Mouse (Mus musculus) Patski (cell line): ENCODE data around the gene 1700003F12Rik. TPM values are rescaled to one million over a fixed set of nuclear protein-coding genes. Genes with fewer than 3 reads are reported as not detected.

Source experiments
- ATAC-seq: fragments of 100-300 bp; one replicate; pipeline ENCODE4 v1.8.0; 2021
- CTCF ChIA-PET: fragments of 350-600 bp; sonication (Branson Sonifier 250); formaldehyde crosslinking; loops from one replicate; lab custom pipeline; 2022; ENCODE audit warnings: inconsistent platforms; lab: Charles Lee
- POLR2A ChIA-PET: fragments of 350-600 bp; sonication (Branson Sonifier 250); formaldehyde crosslinking; loops from one replicate; lab custom pipeline; 2022; ENCODE audit warnings: antibody characterized with exemption, inconsistent platforms; lab: Charles Lee
- DNase-seq: peaks from one replicate; pipeline ENCODE4 v3.0.0-alpha.2; 2011; ENCODE audit warnings: low read depth, low spot score
- H3K27me3 ChIP-seq: fragments of 371-371 bp; one replicate; pipeline ENCODE4 v1.5.1; 2021
- CTCF ChIP-seq: fragments of 100-300 bp; IDR thresholded peaks from one replicate; pipeline ENCODE4 v1.5.1; 2021
- in situ Hi-C: fragments of 300-500 bp; cut with MboI; formaldehyde crosslinking; loops from 3 replicates; pipeline ENCODE4 v1.11.1; 2018; ENCODE audit warnings: low pct_unique_long_range_greater_than_20kb, mixed read lengths
- polyA plus RNA-seq: library from polyadenylated mRNA; unstranded; gene quantifications from one replicate; pipeline ENCODE4 v1.2.3, GENCODE M21; 2021

1700003F12Rik gene
- polyA plus RNA-seq, 1 experiment from 2014 or later = 0.35 TPM

- ATAC-seq = no peak
- in situ Hi-C loops = no loop called here
- DNase-seq = no peak
- ChIA-PET POLR2A (interaction anchor here (0.7 to 1.0 kb wide), 2 partner anchors 43 to 100 kb away, joined by 3 to 5 read pairs; no protein-coding TSS in a partner anchor), CTCF (interaction anchor here (0.8 to 1.1 kb wide), 2 partner anchors 8 to 15 kb away, joined by 3 read pairs; no protein-coding TSS in a partner anchor)
- no peak for TF ChIP-seq CTCF
- H3K27me3 ChIP-seq = no peaks in the 10 kb centered on the region
Measured at GRCm38 (mm10) chr2:154557184-154557832, 10.4 kb downstream of the 1700003F12Rik start.

DNA sequence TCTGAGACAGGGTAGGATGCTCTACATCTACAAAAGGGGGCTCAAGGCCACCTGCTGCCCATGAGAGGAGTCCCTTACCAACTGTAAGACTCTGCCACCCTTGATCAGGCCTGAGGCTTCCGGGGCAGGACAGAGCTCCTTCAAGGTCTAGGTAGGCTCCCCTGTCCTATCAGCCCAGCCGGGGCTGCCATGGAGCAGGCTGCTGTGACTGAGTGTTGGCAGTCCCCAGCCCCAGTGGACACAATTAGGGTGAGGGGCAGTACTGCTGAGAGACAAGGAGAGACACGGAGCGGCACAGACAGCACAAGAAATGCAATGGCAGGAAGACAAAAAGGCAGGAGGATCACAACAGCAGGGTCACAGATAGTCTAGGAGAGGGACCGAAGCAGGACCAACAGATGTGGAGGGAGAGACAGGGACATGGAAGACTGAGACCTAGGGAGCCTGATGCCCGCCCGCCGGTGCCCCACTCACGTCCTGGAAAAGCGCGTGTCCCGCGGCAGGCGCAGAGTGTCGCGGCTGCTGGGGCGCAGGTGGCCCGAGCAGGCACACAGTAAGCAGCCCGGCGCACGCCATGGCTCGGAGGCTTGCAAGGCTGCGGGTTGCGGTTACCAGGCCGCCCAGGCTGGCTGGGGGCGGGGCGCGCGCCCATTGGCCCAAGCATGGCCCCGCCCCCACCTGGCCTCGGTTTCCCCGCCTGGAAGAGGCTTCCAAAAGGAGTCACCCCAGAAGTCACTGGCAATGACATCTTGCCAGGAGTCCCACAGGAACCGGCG is 11.6 kb downstream of the 1700003F12Rik start, which contains the start of gene Necab3:
TSS of gene Necab3 (minus strand) at position 627 of the 776 bp plus-strand sequence.
- ChIA-PET CTCF (no interaction called here), POLR2A (no interaction called here)
- H3K27me3 ChIP-seq = no peaks in the 10 kb centered on the region
- no peak for DNase-seq
- ATAC-seq = no peak
- no peak for TF ChIP-seq CTCF
- in situ Hi-C loops = no loop called here

- ATAC-seq (no peak), DNase-seq (no peak)
- ChIA-PET CTCF (no interaction called here), POLR2A (no interaction called here)
- no peak for TF ChIP-seq CTCF
- in situ Hi-C loops = no loop called here
- H3K27me3 ChIP-seq = no peaks in the 10 kb centered on the region
Measured at GRCm38 (mm10) chr2:154563612-154564170, 16.8 kb downstream of the 1700003F12Rik start.

DNA sequence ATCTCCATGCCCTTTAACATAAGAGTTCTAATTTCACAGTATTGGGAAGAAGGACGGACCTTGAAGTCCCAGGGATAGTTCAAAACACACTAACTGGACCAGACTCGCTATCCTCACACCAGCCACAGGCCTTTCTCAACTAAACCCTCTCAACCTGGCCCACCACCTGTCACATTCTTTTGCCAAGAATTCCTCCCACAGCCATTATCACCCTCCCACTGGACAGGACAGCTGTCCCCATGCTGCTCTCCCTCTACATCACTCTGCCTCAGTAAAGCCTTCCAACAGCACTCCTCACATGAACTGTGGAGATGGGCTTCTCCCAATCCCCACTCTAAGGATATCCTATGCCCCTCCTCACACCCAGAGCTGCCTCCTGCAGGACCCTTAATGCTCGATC is 18.7 kb downstream of the 1700003F12Rik start:
- TF ChIP-seq CTCF = no peak
- no peaks in the 10 kb centered on the region for H3K27me3 ChIP-seq
- ChIA-PET POLR2A (no interaction called here), CTCF (interaction anchor here (0.9 kb wide), 1 partner anchor 9 kb away, joined by 3 read pairs; no protein-coding TSS in a partner anchor)
- no peak for ATAC-seq
- in situ Hi-C loops = no loop called here
- no peak for DNase-seq

DNA sequence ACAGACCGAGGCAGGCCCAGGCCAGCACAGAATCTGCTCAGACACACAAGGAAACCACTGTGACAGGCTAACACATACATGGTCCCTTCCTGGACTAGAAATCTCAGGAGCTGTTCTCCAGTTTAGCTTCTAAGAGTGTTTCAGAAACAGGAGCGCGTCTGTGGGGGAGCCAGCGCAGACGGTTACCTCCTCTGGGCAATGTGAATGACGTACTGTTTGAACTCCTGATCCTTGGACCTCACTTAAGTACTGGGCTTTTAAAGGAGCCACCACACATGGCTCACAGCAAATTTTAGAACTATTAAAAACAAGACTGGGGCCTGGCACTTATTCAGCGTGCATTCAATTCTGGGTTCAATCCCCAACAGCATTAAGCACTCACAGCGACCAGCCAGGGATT is 19.8 kb downstream of the 1700003F12Rik start:
- in situ Hi-C loops = no loop called here
- no peak for TF ChIP-seq CTCF
- ChIA-PET CTCF (interaction anchor here (0.8 kb wide), 1 partner anchor 46 kb away, joined by 3 read pairs; no protein-coding TSS in a partner anchor), POLR2A (interaction anchor here (1.0 kb wide), 1 partner anchor 29 kb away, joined by 3 read pairs; no protein-coding TSS in a partner anchor)
- ATAC-seq = no peak
- H3K27me3 ChIP-seq = no peaks in the 10 kb centered on the region
- DNase-seq = no peak

DNA sequence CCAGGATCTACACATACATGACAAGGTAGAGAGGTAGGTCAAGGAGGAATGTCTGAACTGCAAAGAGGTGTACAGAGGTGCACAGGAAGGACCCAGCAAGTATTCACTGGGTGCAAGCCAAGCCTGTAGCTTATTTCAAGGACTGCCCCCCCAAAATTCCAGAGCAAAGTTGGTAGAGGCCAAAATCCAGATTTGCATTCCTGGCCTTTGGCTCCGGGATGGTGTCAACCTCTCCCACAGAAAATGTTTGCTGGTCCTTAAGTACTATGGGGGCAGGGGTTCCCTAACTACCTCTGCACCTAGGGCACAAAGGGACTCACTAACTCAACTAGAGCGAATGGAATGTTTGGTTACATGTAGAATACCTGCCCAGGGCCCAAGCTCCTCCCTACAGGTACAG is 20.9 kb downstream of the 1700003F12Rik start:
- no peaks in the 10 kb centered on the region for H3K27me3 ChIP-seq
- no peak for TF ChIP-seq CTCF
- in situ Hi-C loops = no loop called here
- ATAC-seq = no peak
- ChIA-PET CTCF (interaction anchor here (1.1 kb wide), 1 partner anchor 26 kb away, joined by 3 read pairs; no protein-coding TSS in a partner anchor), POLR2A (interaction anchor here (1.1 kb wide), 1 partner anchor 18 kb away, joined by 3 read pairs; no protein-coding TSS in a partner anchor)
- no peak for DNase-seq

DNA sequence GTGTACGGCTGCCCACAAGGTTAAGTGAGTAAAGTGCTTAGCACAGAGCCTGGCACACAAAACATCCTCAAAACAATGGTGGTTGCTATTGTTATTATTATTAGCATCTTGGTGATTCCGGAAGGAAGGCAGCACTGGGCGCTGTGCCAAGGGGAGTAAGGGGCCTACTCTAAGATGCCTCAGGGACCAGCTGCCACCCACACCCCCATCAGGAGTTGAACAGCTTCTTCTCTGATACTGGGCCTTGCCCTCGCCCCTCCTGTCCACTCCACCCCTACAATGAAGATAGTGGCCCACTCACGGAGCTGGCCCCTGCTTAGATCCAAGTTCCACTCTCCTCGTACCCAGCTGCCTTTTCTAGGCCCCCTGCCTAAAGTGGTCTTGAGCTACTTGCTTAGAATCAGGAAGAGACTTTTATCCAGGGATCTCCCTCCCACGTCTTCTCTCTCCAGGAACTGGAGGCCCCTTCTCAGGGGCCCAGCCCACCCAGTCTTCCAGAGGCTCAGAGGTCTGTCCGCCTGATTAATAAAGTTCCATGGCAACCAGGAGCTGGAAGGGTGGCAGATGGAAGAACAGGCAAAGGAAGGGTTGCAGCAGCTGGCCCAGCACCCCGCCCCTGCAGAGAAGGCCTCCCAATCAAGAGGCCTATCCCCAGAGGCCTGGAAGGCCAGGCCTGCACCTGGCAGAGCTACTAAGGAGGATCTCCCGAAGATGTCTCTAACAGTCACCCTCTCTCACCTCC is 21.6 kb downstream of the 1700003F12Rik start:
- CTCF ChIA-PET = interaction anchor here (0.9 to 1.1 kb wide), 2 partner anchors 25 to 45 kb away, joined by 3 to 5 read pairs; no protein-coding TSS in a partner anchor
- TF ChIP-seq CTCF = no peak
- H3K27me3 ChIP-seq = no peaks in the 10 kb centered on the region
- DNase-seq (no peak), ATAC-seq (peak; percentile 9)
- POLR2A ChIA-PET = interaction anchor here (0.6 to 1.2 kb wide), 4 partner anchors 19 to 49 kb away, joined by 3 to 4 read pairs (median 3); no protein-coding TSS in a partner anchor
- in situ Hi-C loops = no loop called here

DNA sequence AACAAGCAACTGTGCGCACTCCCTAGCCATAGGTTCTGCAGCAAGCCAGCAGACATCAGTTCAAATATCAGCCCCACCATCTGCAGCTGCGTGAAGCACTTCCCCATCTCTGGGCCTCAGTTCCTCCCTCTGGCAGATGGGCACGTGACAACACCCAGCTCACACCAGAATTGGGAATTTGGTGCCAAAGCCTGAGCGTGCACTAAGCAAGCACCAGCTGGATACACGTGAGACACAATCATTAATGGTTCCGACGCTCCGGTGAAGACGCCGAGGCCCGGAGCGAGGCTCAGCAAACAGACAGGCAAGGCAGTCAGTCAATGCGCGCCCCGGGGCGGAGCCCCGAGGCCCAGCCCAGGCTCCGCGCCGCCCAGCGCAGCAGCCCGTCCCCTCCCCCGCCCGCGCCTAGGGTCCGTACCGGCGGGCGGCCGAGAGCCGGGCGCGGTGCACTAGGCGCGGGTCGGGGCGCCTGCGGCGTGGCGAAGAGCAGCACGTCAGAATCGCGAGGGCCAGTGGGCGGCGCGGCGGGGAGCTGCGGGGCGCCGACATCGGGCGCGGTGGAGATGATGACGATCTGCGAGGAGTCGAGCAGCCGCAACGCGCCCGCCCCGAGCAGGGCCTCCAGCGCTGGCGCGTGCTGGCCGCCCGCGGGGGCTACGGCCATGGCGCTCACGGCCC is 22.3 kb downstream of the 1700003F12Rik start:
- in situ Hi-C loops = no loop called here
- POLR2A ChIA-PET = interaction anchor here (0.6 to 1.2 kb wide), 4 partner anchors 19 to 49 kb away, joined by 3 to 4 read pairs (median 3); no protein-coding TSS in a partner anchor
- DNase-seq (no peak), ATAC-seq (peak; percentile 58)
- no peak for TF ChIP-seq CTCF
- no peaks in the 10 kb centered on the region for H3K27me3 ChIP-seq
- CTCF ChIA-PET = interaction anchor here (0.9 to 1.1 kb wide), 2 partner anchors 25 to 45 kb away, joined by 3 to 5 read pairs; no protein-coding TSS in a partner anchor

DNA sequence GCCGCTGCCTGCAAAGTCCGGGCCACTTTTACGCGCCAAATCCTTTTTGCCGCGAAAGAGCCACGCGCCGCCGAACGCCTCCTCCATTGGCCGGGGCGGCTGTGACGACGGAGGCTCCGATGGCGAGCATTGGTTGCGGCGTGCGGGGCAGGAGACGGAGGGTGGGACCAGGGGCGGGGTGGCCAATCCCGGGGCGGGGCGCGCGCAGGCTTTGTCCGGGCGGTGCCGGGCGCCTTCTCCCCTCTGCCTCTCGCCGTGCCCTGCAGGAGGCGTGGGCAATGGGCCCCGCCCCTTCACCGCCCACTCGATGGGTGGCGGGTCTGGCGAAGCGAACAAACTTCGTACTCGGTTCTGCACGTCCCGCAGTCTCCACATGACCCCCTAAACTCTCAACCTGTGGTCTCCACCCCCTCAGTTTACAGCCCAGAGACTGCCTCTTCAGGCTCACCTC is 23.0 kb downstream of the 1700003F12Rik start, which contains the start of gene E2f1:
TSS of gene E2f1 (minus strand) at position 57 of the 451 bp plus-strand sequence.
- POLR2A ChIA-PET = no interaction called here
- no peak for TF ChIP-seq CTCF
- H3K27me3 ChIP-seq = no peaks in the 10 kb centered on the region
- ATAC-seq = peak; percentile 94
- in situ Hi-C loops = no loop called here
- DNase-seq = peak; percentile 59
- CTCF ChIA-PET = no interaction called here
